Mouse (Mus musculus) limb, embryonic 15.5 days (tissue): ENCODE data around the gene Pde7b. TPM values are rescaled to one million over a fixed set of nuclear protein-coding genes. Genes with fewer than 3 reads are reported as not detected.

Source experiments
- ATAC-seq: fragments of 200-750 bp; cut with Nextera tagmentation; 2 replicates; pipeline ENCODE4 v1.8.0; 2017; ENCODE audit warnings: low read depth, moderate TSS enrichment; ENCODE audit not compliant: insufficient number of reproducible peaks, low FRiP score, low TSS enrichment
- H3K27ac ChIP-seq: fragments of 300-500 bp; sonication (generic); 2 replicates; pipeline ENCODE4 v1.5.1; 2015; ENCODE audit warnings: moderate library complexity, mild to moderate bottlenecking, inconsistent platforms
- H3K27me3 ChIP-seq: fragments of 300-500 bp; sonication (generic); 2 replicates; pipeline ENCODE4 v1.6.1; 2015; ENCODE audit warnings: inconsistent platforms
- H3K36me3 ChIP-seq: fragments of 300-500 bp; sonication (generic); 2 replicates; pipeline ENCODE4 v1.6.1; 2015; ENCODE audit warnings: inconsistent platforms
- H3K4me1 ChIP-seq: fragments of 300-500 bp; sonication (generic); 2 replicates; pipeline ENCODE4 v1.6.1; 2015; ENCODE audit warnings: inconsistent platforms
- H3K4me2 ChIP-seq: fragments of 300-500 bp; sonication (generic); 2 replicates; pipeline ENCODE4 v1.6.1; 2015; ENCODE audit warnings: mild to moderate bottlenecking, inconsistent platforms
- H3K4me3 ChIP-seq: fragments of 300-500 bp; sonication (generic); 2 replicates; pipeline ENCODE4 v1.5.1; 2015; ENCODE audit warnings: mild to moderate bottlenecking, inconsistent platforms
- H3K9ac ChIP-seq: fragments of 300-500 bp; sonication (generic); 2 replicates; pipeline ENCODE4 v1.6.1; 2015; ENCODE audit warnings: inconsistent platforms
- H3K9me3 ChIP-seq: fragments of 300-500 bp; sonication (generic); 2 replicates; pipeline ENCODE4 v1.6.1; 2016; ENCODE audit warnings: inconsistent platforms
- WGBS: fragments of 180-500 bp; shearing (Covaris S2); methylation state at CpG from one replicate; pipeline ENCODE4 v1.1.7; 2015; 5-methylcytosine and 5-hydroxymethylcytosine counted together
- polyA plus RNA-seq: library from polyadenylated mRNA; unstranded; fragments of >200 nt; fragmentation: Nextera tagmentation; extraction: Ambion mirVana; gene quantifications from 2 replicates; pipeline ENCODE4 v1.2.1, GENCODE M21; 2015

The Pde7b gene
- polyA plus RNA-seq, 1 experiment from 2014 or later, result 7.8 TPM

DNA sequence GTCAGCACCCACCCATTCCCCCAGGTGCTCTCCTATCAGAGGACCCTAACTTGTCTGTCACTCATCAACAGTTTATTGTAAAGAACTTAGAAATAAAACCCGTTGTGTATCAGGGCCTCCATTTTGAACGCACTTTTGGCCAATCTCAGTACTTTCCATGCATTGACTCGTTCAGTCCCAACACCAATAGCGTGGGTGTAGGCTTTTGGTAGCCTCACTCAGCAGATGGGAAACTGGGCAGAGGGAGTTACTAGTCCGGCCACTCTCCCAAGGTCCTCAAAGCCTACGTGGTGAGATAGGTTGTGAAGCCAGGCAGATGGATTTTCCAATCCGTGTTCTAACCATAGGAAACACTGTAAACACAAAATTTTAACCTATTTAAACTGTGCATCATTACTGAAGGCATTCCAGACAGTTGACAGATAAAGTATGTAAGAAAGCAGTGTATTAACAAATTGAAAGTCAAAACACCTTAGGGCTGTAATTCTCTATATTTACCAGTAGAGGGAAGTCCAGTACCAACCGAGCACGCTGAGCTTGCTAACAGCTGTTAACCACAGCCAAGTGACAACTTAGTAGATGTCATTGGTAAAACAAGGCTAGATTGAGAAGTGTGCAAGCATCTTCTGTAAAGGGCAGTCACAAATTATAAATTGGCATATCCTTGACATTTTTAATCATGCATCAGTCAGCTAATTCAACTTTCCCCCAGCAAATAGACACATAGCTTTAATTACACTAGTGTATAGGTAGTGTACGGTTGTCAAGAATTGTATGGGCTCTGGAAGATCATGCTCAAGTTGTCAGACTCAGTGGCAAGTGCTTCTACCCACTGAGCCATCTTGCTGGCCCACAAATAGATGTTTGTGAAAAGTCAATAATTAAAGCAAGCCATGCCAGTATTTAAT lies 363.1 kb downstream of the Pde7b start:
- no peak for ATAC-seq

DNA sequence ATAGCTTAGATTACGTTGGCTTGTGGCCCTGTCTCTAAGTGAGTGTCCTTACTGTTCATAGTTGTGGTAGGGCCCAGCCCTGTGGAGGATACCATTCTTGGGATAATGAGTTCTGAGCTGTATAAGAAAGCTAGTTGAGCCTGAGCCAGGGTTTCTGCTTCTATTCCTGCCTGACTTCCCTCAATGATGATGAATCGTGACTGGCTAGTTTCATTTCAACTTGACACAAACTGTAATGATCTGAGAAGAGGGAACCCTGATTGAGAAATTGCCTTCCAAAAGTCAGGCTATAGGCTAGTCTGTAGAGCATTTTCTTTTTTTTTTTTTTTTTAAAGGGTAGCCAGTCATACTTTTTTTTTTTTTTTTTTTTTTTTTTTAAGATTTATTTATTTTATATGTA lies 376.0 kb downstream of the Pde7b start:
- Histone ChIP-seq H3K4me1 (peaks cover 11% of the 10 kb centered on the region), H3K27me3 (no peaks in the 10 kb centered on the region), H3K27ac (no peak overlapping the region), H3K4me2 (no peak overlapping the region), H3K9me3 (no peaks in the 10 kb centered on the region), H3K9ac (no peak overlapping the region), H3K36me3 (peaks cover 18% of the 10 kb centered on the region), H3K4me3 (no peak overlapping the region)
- WGBS, result 84% methylated on average over 2 of the region's 2 CpGs
- no peak for ATAC-seq

More for the DNA sequence above, 363.1 kb downstream of the Pde7b start:
- WGBS, result 61% methylated on average over 10 of the region's 10 CpGs
- Histone ChIP-seq H3K27ac (no peak overlapping the region), H3K36me3 (no peaks in the 10 kb centered on the region), H3K4me1 (peaks cover 2% of the 10 kb centered on the region; the same call in 1 of the 2 replicates), H3K27me3 (no peaks in the 10 kb centered on the region), H3K4me3 (no peak overlapping the region), H3K9ac (no peak overlapping the region), H3K9me3 (no peaks in the 10 kb centered on the region), H3K4me2 (no peak overlapping the region)

Other genes starting within 250 kb of the Pde7b start
- 6.2 and 7.4 TPM in 2 replicates for gene Ahi1, start 227.5 kb upstream of the Pde7b start, polyA plus RNA-seq